Mouse (Mus musculus) myocyte (in vitro differentiated cells): ENCODE measurements around the gene Ess2.

ENCODE experiments used
- E2F4 ChIP-seq: IDR thresholded peaks from one replicate; pipeline ENCODE4 v1.6.1; 2011; ENCODE audit warnings: mild to moderate bottlenecking, control low read depth, moderate library complexity; ENCODE audit not compliant: insufficient read depth
- MAX ChIP-seq: IDR thresholded peaks from one replicate; pipeline ENCODE4 v1.6.1; 2011; ENCODE audit warnings: low read depth, mild to moderate bottlenecking, control low read depth
- MYOD1 ChIP-seq, 3 experiments: IDR thresholded peaks; one replicate each; pipeline ENCODE4 v1.6.1; 2011; ENCODE audit warnings: control low read depth in 2 of 3, low read depth in 2 of 3, mild to moderate bottlenecking in 2 of 3, moderate library complexity in 1 of 3; ENCODE audit not compliant: insufficient read length in 2 of 3, control insufficient read depth in 1 of 3
- MYOG ChIP-seq, 3 experiments: IDR thresholded peaks; one replicate each; pipeline ENCODE4 v1.6.1; 2011; ENCODE audit warnings: control low read depth in 2 of 3, low read depth in 2 of 3, mild to moderate bottlenecking in 2 of 3; ENCODE audit not compliant: insufficient read length in 2 of 3, control insufficient read depth in 1 of 3, insufficient read depth in 1 of 3
- POLR2A ChIP-seq: IDR thresholded peaks from one replicate; pipeline ENCODE4 v1.6.1; 2011; ENCODE audit warnings: low read depth, mild to moderate bottlenecking, control low read depth, moderate library complexity; ENCODE audit not compliant: insufficient read length
- REST ChIP-seq: IDR thresholded peaks from one replicate; pipeline ENCODE4 v1.6.1; 2011; ENCODE audit warnings: mild to moderate bottlenecking, control low read depth, moderate library complexity; ENCODE audit not compliant: insufficient read depth, insufficient read length
- SRF ChIP-seq: IDR thresholded peaks from one replicate; pipeline ENCODE4 v1.6.1; 2011; ENCODE audit warnings: low read depth; ENCODE audit not compliant: control insufficient read depth, insufficient read length
- TCF12 ChIP-seq: IDR thresholded peaks from one replicate; pipeline ENCODE4 v1.6.1; 2011; ENCODE audit warnings: mild to moderate bottlenecking, control low read depth; ENCODE audit not compliant: poor library complexity, insufficient read depth, severe bottlenecking
- USF1 ChIP-seq: IDR thresholded peaks from one replicate; pipeline ENCODE4 v1.6.1; 2011; ENCODE audit warnings: low read depth, mild to moderate bottlenecking, control low read depth, moderate library complexity

- TF ChIP-seq TCF12 = no peak
- peak in 1 of 3 experiments; percentile 28 for TF ChIP-seq MYOG (IDR thresholded peaks at IDR 0.05; ENCODE audit: control insufficient read depth in 1 of 3, insufficient read depth in 1 of 3, insufficient read length in 2 of 3, low read depth in 2 of 3)
- TF ChIP-seq E2F4 = no peak
- peak; percentile 88 for TF ChIP-seq POLR2A
- TF ChIP-seq REST = no peak
- peak; percentile 20 for TF ChIP-seq USF1
- no peak for TF ChIP-seq MAX
- peak in 1 of 3 experiments; percentile 29 for TF ChIP-seq MYOD1 (IDR thresholded peaks at IDR 0.05; ENCODE audit: control insufficient read depth in 1 of 3, insufficient read length in 2 of 3, low read depth in 2 of 3)
- TF ChIP-seq SRF = peak; percentile 38
Measured at GRCm38 (mm10) chr16:17921325-17922162, 10.4 kb upstream of the Ess2 start.
